Mouse (Mus musculus): ENCODE measurements around the gene Glp1r.

- TF ChIP-seq POLR2A (IDR thresholded peaks at IDR 0.05; ENCODE audit: low read depth, low read length), result no peak
- TF ChIP-seq CTCF (conservative IDR thresholded peaks at IDR 0.05; ENCODE audit: insufficient read depth, insufficient read length, low read depth, low read length), result no peak
Observed at GRCm38 (mm10) chr17:30938554-30938953, 36.9 kb downstream of the Glp1r start.

Measured in kidney, adult 2 months (tissue).